Mouse (Mus musculus): Measurements from ENCODE around the gene Ccnd3.

DNA sequence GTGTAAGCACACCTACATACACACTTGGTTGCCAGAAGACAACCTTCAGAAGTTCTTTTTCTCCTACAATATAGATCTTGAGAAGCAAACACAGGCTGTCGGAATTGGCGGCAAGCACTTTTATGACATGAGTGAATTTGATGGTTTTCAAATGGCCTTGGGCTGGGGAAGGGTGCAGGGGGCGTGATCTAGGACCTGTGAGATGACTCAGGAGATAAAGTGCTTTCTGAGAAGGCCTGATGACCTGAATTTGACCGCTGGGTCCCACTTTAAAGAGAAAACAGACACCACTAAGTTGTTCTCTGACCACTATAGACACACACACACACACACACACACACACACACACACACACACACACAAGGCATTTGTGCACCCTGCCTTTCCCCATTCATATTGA is 76.1 kb downstream of the Ccnd3 start:
- TF ChIP-seq POLR2A (IDR thresholded peaks at IDR 0.05; ENCODE audit: borderline replicate concordance, extremely low read depth, insufficient read depth, insufficient read length, poor library complexity, severe bottlenecking) (no peak), CTCF (IDR thresholded peaks at IDR 0.05; ENCODE audit: borderline replicate concordance, extremely low read depth, insufficient read depth, insufficient read length) (no peak)

All from brain, embryonic 14.5 days (tissue).